Mouse (Mus musculus) heart, embryonic 13.5 days (tissue): ENCODE results near the gene Setd4. TPM values are rescaled to one million over a fixed set of nuclear protein-coding genes. Genes with fewer than 3 reads are reported as not detected.

Experiments used
- ATAC-seq: fragments of 200-750 bp; cut with Nextera tagmentation; 2 replicates; pipeline ENCODE4 v1.8.0; 2017; ENCODE audit warnings: moderate TSS enrichment; ENCODE audit not compliant: insufficient number of reproducible peaks, low FRiP score, low TSS enrichment; ENCODE audit errors: extremely low read depth
- H3K27ac ChIP-seq: fragments of 300-500 bp; sonication (generic); replicated peaks from 2 replicates; pipeline ENCODE4 v1.5.1; 2015; ENCODE audit warnings: moderate library complexity, mild to moderate bottlenecking, inconsistent platforms
- H3K27me3 ChIP-seq: fragments of 300-500 bp; sonication (generic); replicated peaks from 2 replicates; pipeline ENCODE4 v1.6.1; 2015; ENCODE audit warnings: mild to moderate bottlenecking, inconsistent platforms
- H3K36me3 ChIP-seq: fragments of 300-500 bp; sonication (generic); 2 replicates; pipeline ENCODE4 v1.6.1; 2015; ENCODE audit warnings: mild to moderate bottlenecking, inconsistent platforms
- H3K4me1 ChIP-seq: fragments of 300-500 bp; sonication (generic); 2 replicates; pipeline ENCODE4 v1.6.1; 2015; ENCODE audit warnings: inconsistent platforms
- H3K4me2 ChIP-seq: fragments of 300-500 bp; sonication (generic); 2 replicates; pipeline ENCODE4 v1.6.1; 2015; ENCODE audit warnings: inconsistent platforms, mild to moderate bottlenecking, moderate library complexity
- H3K4me3 ChIP-seq: fragments of 300-500 bp; sonication (generic); 2 replicates; pipeline ENCODE4 v1.5.1; 2015; ENCODE audit warnings: moderate library complexity, mild to moderate bottlenecking, inconsistent platforms
- H3K9ac ChIP-seq: fragments of 300-500 bp; sonication (generic); 2 replicates; pipeline ENCODE4 v1.6.1; 2015; ENCODE audit warnings: inconsistent platforms, mild to moderate bottlenecking, moderate library complexity
- H3K9me3 ChIP-seq: fragments of 300-500 bp; sonication (generic); 2 replicates; pipeline ENCODE4 v1.6.1; 2016; ENCODE audit warnings: inconsistent platforms
- WGBS: fragments of 180-500 bp; shearing (Covaris S2); methylation state at CpG from one replicate; pipeline ENCODE4 v1.1.7; 2015; ENCODE audit warnings: mixed read lengths; 5-methylcytosine and 5-hydroxymethylcytosine counted together
- polyA plus RNA-seq: library from polyadenylated mRNA; unstranded; fragments of >200 nt; fragmentation: Nextera tagmentation; extraction: Ambion mirVana; gene quantifications from 2 replicates; pipeline ENCODE4 v1.2.1, GENCODE M21; 2015

Setd4 gene
- polyA plus RNA-seq, 1 experiment from 2014 or later = 5.8 TPM

DNA sequence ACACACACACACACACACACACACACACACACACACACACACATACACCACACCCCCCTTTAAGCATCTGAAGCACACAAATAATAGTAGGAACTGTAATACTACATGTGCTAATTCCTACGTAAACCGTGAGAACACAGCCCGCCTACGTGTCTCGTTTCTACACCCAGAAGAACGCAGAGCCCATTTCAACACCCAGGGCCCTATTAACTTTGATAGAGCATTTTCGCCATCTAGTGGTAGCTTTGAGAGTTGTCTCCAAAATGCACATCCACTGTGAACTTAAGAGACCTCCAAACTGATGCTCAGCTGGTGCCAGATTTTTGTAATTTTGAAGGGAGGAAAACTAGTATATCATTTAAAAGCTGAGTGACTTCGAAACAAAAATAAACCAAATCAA, 60.2 kb downstream of the Setd4 start:
- Histone ChIP-seq H3K9ac (no peak overlapping the region), H3K27me3 (peaks cover 16% of the 10 kb centered on the region), H3K4me2 (no peak overlapping the region), H3K4me3 (no peak overlapping the region), H3K9me3 (no peaks in the 10 kb centered on the region), H3K4me1 (peaks cover 3% of the 10 kb centered on the region; the same call in 1 of the 2 replicates), H3K36me3 (no peaks in the 10 kb centered on the region), H3K27ac (no peak overlapping the region)
- 2% methylated on average over 8 of the region's 8 CpGs for WGBS
- no peak for ATAC-seq

DNA sequence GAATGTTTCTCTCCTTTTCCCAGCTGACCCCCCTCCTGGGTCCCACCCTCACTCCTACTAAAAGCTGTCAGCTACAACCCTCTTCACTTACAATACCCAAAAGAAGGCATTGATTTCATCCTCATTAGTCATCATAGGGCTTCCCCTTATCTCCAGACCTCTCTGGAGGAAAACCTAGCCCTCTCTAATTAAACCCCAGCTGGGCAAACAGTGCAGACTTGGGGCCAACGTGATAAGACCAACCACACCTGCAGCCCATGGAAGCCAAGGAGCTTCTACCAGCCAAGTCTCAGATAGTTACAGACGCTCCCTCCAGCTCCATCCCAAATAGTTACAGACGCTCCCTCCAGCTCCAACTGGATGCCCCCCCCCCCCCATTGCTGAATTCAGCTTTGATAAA, 64.0 kb downstream of the Setd4 start:
- Histone ChIP-seq H3K27ac (no peak overlapping the region), H3K4me2 (no peak overlapping the region), H3K4me1 (peaks cover 9% of the 10 kb centered on the region), H3K4me3 (no peak overlapping the region), H3K9ac (no peak overlapping the region), H3K9me3 (no peaks in the 10 kb centered on the region), H3K27me3 (peaks cover 15% of the 10 kb centered on the region), H3K36me3 (no peaks in the 10 kb centered on the region)
- WGBS = 30% methylated on average over 3 of the region's 3 CpGs
- no peak for ATAC-seq

DNA sequence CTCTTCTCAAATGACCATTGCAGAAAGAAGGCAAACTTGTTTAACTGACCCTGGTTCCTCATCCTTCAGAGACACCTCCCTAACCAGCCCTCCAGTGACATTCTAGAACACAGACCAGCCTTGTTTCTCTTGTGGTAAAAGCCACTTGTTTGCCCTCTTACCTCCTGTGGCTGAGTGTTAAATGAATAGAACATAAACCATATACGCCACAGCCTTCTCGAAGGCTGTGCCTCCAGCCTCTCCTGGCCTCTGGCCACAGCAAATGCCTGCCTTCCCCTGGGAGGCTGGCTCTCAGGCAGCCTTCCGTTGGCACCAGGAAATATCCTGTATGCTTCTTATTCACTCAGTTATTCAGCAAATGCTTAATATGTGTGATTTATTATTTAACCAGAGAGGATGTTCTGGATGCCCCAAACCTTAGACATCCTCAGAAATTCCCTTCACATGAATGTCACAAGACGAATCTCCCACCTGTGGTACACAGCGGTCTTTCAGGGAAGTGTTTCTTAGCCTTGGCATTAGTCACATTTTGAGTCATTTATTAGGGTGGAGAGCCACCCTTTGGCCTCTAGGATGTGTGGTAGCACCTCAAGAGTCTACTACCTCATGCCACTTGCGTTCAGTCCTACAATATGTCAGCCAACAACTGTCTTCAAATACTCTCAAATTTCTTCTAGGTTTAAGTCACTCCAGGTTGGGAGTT, 68.6 kb downstream of the Setd4 start:
- H3K4me2 ChIP-seq = no peak overlapping the region
- peaks cover 28% of the 10 kb centered on the region for H3K27me3 ChIP-seq

More for the DNA sequence above, 68.6 kb downstream of the Setd4 start:
- 73% methylated on average over 6 of the region's 6 CpGs for WGBS
- no peak overlapping the region for H3K9ac ChIP-seq
- no peak for ATAC-seq
- peaks cover 9% of the 10 kb centered on the region for H3K4me1 ChIP-seq
- H3K9me3 ChIP-seq = no peaks in the 10 kb centered on the region
- H3K27ac ChIP-seq = no peak overlapping the region
- no peaks in the 10 kb centered on the region for H3K36me3 ChIP-seq
- H3K4me3 ChIP-seq = no peak overlapping the region

Other genes with a start within 250 kb of the Setd4 start
- gene Cbr1, start 1.8 kb upstream of the Setd4 start, polyA plus RNA-seq = 58.6 and 59.4 TPM in 2 replicates
- not detected in 2 replicates for gene Gm5678, start 24.0 kb upstream of the Setd4 start, polyA plus RNA-seq
- 0.59 and 0.70 TPM in 2 replicates for gene Cbr3, start 79.2 kb upstream of the Setd4 start, polyA plus RNA-seq
- gene Dop1b, start 107.8 kb upstream of the Setd4 start, polyA plus RNA-seq = 6.0 and 6.4 TPM in 2 replicates
- gene Morc3, start 228.1 kb upstream of the Setd4 start, polyA plus RNA-seq = 19.1 and 22.3 TPM in 2 replicates